Mouse (Mus musculus): ENCODE data around the gene Psmb7.

The Psmb7 gene

DNA sequence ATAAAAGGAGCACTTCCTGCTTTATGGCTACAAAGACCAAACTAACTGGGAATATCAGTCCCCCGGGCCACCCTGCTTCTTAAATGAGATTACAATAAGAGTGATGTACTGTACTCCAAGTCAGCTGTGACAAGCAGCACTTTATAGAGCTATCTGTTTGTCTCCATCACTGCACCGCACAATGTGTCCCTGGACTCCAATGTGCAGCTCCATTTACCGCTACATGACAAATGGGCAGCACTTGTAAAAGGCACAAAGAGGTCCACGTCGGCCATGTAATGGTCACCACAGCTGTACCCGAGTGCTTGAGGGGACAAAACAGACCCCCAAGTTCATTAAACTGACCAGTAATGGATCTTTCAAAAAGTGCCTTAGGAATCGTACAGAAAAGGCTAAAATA is 49.0 kb downstream of the Psmb7 start:
- DNase-seq (ENCODE audit: low spot score in 2 of 2), result no peak

DNA sequence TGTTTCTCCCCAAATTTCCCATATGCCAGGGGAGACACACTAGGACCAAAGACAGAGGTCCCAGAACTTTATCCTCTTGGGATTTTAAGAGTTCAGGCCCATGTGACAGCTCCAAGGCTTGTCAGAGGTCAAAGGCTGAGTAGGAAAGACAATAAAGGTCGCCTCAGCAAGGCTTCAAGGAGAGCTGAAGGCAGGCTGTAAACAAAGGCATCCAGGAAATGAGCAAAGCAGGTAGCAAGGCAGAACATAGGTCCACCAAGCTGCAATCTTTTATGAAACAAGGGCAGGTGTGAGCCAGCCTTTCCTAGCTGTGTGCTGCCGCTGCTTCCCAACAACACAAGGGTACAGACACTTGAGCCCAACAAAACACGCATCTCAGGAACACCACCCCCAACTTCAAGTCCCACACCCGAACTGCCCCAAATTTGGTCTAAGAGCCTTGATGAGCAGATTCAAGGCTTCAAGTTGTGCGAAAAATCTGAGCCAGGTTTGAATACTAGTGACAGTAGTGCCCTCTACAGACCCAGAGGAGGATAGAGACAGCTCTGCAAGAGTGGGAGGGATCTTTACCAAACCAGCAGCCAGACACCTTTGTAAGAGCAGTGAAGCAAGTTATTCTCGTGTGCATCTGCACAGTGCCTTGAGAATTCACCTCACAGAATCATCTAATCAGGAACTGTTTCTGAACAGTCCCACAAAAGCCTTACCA is 52.0 kb downstream of the Psmb7 start:
- DNase-seq (ENCODE audit: low spot score in 2 of 2), result no peak

DNA sequence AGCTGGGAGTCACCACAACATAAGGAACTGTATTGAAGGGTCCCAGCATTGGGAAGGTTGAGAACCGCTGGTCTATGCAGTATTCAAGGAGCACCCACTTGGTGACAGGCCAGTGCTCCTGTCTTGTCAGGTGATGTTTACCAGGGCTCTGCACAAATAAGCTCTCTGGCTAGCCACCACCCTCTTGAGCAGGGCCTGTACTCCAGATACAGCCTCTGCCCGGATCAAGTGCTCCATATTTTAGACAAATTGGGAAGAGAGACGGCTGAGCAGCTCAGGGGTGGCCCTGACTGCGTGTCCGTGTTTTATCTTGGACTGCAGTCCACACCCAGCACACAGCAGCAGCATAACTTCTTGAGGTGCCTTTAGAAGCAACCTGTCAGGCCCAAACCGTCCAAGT is 57.2 kb downstream of the Psmb7 start:
- DNase-seq (ENCODE audit: low spot score in 2 of 2), result no peak

DNA sequence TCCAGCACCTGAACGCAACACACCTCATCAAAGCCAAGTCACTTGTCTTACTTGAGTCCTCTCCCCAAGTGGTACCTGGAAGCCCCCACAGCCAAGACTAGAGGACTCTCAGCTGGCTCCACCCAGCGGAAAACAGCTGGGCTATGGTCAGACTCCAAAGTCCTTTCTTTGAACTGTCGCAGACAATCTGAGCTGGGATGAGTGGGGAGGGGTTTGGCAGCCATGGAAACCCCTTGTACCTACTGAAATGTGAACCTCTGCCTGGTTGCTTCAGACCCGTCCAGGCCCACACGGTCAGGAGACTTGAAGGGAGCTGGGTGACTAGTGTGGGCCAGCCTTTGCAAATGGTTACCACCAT is 58.5 kb downstream of the Psmb7 start:
- DNase-seq (ENCODE audit: low spot score in 2 of 2), result no peak

DNA sequence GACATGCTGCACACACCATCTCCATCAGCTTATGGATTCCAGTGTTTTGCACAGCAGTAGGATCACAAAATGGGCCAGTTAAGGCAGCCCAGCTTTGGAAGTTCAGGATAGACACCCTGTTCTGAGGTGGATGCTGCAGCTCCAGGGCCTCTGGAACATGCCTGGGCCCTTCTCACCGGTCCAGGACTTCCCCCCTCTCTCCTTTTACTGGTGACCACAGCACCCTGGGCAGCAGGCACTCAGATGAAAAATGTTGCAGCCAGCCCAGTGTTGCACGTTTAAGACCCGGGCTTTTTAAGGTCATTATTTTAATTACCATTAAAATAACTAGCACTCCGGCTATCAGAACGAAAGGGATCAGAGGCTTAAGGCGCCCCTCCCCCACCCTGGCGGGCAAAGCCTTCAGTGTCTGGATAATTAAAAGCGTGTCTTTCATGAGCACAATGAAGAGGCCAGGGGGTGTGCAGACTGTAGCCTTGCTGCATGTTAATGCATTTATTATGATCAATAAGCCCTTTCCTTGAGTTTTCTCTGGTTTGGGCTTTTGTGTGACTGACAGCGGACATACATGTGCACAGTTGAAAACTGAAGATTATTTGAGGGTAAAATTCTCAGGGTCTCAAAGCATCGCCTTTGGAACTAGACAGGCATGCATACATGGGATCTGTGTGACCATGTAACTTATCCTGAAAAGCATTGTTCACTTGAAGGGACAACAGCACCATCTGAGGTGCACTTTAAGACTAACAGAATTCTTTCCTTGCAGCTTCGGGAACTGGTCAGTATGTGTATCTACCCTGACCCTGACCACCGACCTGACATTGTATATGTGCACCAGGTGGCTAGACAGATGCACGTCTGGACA is 59.1 kb downstream of the Psmb7 start:
- DNase-seq (ENCODE audit: low spot score in 2 of 2), result no peak

DNA sequence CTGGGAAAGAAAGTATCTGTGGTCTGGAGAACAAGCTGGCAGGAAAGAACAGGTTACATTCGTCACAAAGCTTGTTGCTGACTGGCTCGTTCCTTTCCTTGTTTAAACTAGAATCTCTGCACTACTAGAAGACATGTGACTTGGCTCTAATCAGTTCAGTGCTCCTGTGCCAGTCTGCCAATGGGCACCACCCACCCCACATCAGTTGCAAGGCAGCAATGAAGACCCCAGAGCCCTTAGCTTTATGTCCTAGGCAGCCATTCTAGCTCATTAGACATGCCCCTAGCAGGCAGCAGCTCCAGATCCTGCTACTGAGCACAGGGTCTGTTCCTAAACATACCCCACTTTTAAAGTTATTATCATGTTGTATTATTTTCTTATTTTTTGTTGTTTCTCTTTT is 59.9 kb downstream of the Psmb7 start:
- no peak for DNase-seq (ENCODE audit: low spot score in 2 of 2)

DNA sequence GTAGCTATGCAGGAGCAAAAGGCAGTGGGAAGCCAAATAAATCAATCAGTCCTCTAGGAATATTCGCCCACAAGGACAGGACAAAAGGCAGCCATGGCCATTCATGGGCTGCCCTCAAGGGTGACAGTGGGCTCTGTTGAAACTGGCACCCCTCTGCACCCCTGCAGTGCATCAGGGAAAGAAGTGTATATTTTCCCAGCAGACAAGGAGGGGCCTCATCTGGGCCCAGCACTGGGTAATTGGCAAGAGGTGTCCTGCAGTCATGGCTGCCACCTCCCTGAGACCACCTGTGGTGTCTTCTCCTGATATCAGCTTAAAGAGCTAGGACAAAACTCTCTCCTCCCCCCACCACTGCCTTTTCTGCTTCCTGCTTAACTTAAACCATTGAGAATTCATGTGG is 64.4 kb downstream of the Psmb7 start:
- no peak for DNase-seq (ENCODE audit: low spot score in 2 of 2)

DNA sequence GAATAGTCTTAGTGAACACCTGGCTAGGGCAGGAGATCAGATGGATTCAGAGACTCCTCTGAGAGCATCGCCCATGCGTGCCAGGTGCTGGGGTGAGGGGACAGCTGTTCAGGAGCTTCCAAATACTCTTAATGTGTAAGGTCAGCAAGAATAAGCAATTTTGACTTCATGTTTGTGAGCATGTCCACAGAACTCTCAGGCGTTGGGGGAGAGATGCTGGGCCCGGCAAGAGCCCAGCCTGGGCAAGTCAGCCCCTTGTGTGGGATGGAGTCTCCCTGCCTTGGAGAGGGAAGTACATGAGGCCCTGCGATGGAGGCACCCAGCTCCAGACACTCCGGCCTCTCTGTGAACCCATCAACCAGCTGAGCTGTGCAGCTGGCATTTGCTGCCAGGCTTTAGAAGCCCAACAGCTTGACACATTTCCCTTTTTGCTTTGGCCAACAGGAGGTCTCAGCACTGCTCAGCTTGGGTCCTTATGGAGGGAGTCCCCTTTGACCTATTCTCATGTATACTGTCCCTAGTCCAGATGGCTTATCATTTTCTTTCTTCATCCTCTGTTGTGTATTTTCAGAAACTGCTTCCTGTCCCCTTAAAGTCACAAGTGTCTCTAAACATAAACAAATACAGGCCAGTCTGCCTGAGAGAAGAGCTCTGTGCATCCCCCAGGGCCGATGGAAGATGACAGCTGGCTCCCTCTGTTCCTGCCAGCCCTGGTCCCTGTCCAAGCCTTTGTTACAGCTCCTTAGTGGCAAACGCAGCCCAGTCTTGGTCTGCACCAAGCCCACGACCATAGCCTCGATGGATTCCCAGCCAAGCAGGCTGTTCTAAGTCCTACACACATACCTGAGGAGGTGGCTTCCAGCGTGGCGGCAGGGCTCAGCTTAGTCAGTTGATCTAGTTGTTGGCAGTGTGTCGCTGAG is 65.0 kb downstream of the Psmb7 start:
- DNase-seq (ENCODE audit: low spot score in 2 of 2), result no peak

DNA sequence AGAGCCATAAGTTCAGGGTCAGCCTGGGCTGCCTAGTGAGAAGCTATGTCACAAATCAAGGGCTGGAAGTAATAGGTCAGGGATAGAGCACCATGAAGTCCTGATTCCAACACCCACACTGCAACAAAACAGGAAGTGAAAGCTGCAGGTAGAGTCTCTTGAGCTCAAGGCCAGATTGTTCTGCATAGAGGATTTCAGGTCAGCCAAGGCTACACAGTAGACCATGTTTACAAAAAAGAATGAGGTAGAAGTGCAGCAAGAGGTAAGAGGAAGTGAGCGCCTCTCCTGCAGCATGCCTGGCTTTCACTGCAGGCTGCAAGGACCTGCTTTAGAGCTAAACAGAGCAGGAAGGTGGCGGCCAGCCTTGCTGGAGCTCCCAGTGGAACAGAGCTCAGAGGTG is 69.2 kb downstream of the Psmb7 start:
- DNase-seq (ENCODE audit: low spot score in 2 of 2), result no peak

DNA sequence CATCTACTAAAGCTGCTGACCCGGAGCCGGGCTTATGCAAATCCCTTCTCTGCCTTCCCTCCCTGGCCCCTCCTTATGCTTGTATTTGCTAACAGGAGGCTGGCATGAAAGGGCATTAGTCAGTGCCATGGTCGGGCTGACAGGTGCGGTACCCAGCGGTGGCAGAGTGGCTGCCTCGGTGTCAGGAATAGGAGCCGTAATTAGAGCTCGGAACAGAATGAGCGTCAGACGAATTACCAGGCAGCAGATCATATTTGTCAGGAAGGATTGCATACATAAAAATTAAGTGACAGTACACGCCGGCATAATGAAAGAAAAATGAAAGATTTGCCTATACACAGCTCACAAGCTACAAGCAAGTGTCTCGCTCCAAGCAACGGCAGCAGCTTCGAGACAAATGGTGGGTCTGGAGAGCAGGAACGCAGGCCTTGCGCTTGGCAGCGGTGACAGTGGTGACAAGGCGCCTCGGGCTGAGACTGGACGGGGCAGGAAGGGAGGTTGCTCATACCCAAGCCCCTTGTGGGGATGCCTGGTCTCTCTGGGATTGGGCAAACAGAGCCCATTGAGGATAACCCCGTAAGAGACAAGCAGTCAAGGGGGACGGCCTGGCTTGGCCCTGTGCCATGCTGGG is 71.8 kb downstream of the Psmb7 start:
- no peak for DNase-seq (ENCODE audit: low spot score in 2 of 2)

DNA sequence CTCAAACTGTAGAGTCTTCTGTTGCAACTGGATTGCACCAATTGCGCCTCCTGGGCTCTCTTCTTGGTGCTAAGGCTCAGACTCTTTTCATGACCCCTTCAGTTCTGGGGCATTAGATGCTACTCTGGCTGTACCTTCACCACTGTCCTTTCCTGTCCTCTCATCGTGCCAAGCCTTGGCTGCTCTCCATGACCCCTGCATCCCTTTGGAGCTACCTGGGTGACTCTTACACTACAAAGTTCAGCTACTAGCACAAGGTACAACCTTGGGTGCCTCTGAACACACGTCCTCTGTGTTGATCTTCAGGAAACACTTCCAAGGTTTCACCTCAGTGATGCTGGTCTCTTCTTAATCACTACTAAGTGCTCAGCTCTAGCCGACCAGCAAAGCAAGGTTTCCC is 81.3 kb downstream of the Psmb7 start:
- no peak for DNase-seq (ENCODE audit: low spot score in 2 of 2)

DNA sequence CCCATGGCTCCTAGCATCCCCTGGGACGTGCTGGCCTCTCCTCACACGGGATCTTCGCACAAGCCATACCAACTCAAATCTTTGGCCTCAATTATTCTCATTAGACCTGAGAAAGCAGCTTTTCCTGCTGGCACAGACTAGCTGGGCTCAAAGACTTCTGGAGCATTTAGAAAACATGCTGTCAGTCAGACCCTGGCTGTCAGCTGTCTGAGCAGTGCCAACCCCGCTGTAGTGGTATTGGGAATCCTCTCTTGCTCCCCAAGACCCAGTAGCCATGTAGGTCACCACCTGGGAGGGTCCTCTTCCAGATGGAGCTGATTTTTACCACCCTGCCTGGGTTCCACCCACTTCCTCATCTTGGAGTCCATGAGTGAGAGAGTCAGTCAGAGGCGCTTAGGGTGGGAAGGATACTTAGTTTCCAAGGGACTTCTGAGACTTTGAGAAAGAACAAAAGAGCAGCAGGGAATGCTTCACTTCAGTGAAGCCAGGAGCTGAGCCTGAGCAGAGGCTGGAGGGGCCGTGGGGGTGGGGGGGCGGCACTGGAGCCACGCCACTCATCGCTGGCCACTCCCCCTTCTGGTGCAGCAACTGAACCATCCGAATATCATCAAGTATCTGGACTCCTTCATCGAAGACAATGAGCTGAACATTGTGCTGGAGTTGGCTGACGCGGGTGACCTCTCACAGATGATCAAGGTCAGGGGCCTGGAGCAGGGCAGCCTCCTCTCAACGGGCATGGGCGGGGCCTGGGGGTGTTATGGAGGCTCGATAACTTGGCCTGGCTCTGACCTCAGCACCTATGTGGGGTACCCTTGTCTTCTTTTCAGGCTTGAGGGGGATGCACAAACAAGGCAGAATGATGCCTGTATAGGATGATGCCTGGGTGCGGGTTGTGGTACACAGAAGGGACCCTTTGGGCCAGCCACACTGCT is 83.3 kb downstream of the Psmb7 start:
- DNase-seq (ENCODE audit: low spot score in 2 of 2), result no peak

DNA sequence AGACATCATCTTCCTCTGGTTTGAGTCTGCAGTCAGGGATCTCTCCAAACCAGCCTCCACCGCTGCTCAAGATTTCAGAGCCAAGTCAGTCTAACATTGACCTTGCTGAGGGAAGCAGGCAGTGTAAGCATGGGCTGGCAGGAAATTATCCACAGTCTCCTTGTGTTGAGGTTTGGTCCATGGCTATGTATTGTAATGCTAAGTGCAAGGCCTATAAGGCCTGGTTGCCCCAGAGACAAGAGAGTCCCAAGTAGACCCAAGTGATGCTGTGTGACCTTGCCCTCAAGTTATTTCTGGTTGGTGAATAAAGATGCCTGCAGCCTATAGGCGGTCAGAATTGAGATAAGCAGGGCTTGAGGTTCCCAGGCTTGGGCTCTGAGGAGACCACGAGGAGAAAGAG is 87.2 kb downstream of the Psmb7 start:
- no peak for DNase-seq (ENCODE audit: low spot score in 2 of 2)

DNA sequence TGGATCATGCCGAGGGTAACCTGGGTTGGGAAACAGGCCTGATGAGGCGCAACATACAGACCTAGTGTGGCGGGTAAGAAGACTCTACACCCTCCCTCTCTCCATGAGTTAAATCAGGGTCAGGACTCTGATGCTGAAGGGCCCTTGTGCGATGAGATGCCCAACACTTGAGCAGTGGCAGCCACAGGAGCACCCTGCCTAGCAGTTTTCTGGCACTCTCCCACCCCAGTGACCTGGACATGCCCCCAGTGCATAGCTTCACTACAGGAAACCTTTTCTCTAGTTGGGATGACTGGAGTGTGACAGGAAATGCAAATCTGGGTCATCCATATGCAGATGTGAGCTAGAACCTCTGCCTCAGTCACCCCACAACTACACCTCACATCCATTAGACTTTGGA is 88.2 kb downstream of the Psmb7 start:
- no peak for DNase-seq (ENCODE audit: low spot score in 2 of 2)

DNA sequence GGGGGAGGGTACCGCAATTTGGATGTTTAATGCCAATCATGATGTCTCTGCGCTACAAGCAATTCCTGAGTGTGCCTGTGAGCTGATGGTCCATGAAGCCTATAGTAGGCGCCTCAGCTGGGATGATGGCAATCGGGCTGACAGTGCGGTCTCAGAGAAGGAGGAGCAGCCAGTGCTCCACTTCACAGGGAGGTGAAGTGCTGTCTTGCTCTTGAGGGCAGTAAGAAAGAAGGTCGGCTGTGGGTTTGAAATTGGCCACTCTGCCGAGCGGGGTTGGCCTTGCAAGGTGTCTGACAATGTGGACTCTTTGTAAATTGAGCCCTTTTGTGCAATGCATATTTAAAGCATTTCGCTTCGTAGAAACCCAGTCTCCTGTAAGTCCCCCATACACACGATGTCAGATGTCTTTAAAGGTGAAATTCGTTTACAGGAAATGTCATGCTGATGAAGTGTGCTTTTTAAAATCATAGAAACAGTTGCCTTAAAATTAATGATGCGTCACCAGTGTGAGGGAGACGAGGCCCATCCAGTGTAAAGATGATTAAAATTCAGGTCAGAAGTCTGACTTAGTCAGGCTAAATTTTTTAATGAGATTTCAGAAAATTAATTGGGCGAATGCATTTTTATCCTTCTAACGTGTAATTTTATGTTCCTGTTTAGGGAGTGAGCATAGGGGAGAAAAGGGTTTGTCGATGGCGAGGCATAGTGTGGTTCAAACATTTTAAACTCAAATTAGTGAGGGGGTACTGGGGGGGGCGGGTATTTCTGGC is 89.5 kb downstream of the Psmb7 start:
- DNase-seq (ENCODE audit: low spot score in 2 of 2), result no peak

DNA sequence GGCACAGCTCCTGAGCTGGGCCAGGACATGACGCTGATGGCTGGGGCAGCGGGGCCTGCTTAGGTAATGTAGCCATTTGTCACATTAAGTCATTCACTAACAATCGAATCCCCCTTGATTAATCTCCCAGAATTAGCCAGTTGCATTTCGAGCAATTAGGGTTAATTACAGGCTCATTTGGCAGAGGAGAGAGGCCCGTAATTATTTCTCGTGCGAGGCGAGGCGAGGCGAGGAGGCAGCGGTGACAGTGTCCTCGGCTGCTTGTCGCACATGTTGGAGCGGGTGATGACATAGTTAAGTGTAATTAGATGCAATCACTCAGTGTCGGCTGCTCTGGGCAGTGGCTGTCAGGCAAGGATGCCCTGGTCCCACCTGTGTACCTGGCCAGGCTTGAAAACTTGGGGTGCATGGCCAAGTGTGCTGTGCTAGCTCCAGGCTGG is 91.9 kb downstream of the Psmb7 start:
- DNase-seq (ENCODE audit: low spot score in 2 of 2), result no peak

DNA sequence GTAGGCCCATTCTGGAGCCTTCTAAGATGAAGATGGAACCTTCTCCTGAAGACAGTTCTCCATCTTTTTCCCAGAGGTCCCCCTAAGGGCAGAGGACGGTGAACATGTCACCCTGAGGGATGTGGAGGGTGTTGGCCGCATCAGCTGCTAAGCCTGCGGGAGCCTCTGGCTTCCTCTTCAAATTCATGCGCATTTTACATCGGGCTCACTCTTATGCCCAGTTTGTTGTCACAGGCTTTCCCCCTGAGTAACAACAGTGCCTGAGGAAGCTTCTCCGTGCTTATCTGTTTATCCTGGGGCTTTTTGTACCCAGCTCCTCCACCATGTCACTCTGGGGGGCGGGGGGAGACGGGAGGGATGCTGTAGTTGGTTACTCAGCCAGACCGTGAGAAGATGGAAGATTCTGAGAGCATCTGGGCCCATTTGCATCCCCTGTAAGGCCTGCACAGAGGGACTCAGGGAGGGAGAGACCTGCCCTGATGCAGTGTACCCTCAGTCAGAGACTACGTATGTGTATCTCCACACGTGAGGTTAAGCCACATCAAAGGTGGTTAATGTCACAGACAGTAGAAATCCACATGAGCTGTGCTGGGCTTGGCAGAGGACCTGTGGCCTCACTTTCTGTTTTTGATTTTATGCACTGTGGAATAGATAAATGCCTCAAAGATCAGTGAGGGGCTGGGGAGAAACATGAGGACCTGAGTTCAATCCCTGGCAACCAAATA is 95.9 kb downstream of the Psmb7 start:
- DNase-seq (ENCODE audit: low spot score in 2 of 2), result no peak

DNA sequence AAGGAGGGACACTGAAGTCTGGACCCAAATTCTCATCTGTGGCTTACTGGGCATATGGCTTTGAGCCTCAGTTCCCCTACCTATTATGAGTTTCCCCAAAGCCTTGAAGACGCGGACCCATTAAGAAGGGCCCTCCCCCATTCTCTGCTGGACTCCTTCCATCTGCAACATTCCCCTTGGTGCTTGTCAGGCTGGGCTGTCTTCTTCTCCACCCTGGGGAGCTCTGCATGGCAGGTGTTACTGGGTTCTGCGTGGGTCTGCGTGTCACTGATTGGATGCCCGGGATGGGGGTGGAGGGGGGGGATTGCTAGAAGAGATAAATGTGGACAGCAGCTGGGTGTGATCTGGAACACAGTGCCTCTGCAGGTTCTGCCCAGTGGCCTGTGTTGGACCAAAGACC is 97.1 kb downstream of the Psmb7 start:
- DNase-seq (ENCODE audit: low spot score in 2 of 2), result no peak

DNA sequence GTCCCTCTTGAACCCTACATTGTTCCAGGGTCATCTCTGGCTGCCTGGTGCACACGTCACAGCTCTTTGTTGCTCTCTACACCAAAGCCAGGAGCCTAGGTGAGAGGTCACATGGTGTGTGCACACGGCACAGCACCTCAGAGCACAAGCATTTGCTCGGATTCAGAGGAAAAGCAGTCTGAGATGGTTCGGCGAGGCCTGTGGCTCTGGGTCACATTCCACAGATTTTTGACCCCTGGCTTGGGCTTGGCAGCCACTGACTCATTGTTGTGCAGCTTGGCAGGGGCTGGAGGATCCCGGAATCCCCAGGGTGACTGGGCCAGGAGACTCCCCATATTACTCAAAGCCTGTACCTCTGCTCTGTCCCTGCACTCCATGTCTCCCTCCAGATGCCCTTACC is 97.7 kb downstream of the Psmb7 start:
- DNase-seq (ENCODE audit: low spot score in 2 of 2), result no peak
